Mouse (Mus musculus): ENCODE results near the gene Smpdl3b. TPM values are rescaled to one million over a fixed set of nuclear protein-coding genes. Genes with fewer than 3 reads are reported as not detected.
"Not testable (repeated sequence)": the region's sequence is repeated elsewhere in the genome, so short reads cannot be mapped to it uniquely, and the experiment has no call there.

The Smpdl3b gene
- polyA plus RNA-seq, 1 experiment from 2014 or later: 4.6 TPM

- Histone ChIP-seq H3K4me1 (ENCODE audit: control insufficient read depth, insufficient read depth, low read length) (no peaks in the 10 kb centered on the region), H3K36me3 (ENCODE audit: control insufficient read depth, insufficient read depth, low read length) (peaks cover 57% of the 10 kb centered on the region), H3K27ac (replicated peaks; ENCODE audit: low read depth, low read length) (no peak overlapping the region), H3K27me3 (ENCODE audit: control insufficient read depth, insufficient read depth, low read length) (no peaks in the 10 kb centered on the region), H3K9ac (ENCODE audit: low read length) (no peak overlapping the region), H3K4me2 (ENCODE audit: low read depth, severe bottlenecking) (no peak overlapping the region), H3K9me3 (ENCODE audit: control insufficient read depth, low read length) (no peaks in the 10 kb centered on the region), H3K4me3 (ENCODE audit: low read depth, low read length) (no peak overlapping the region)
- 85% methylated on average over 3 of the region's 3 CpGs for WGBS
- DNase-seq (ENCODE audit: low spot score) (no peak), ATAC-seq (ENCODE audit: insufficient number of reproducible peaks, low FRiP score, low TSS enrichment, low read depth) (no peak)
Measured at GRCm38 (mm10) chr4:132774905-132775304, 17.9 kb upstream of the Smpdl3b start.

DNA sequence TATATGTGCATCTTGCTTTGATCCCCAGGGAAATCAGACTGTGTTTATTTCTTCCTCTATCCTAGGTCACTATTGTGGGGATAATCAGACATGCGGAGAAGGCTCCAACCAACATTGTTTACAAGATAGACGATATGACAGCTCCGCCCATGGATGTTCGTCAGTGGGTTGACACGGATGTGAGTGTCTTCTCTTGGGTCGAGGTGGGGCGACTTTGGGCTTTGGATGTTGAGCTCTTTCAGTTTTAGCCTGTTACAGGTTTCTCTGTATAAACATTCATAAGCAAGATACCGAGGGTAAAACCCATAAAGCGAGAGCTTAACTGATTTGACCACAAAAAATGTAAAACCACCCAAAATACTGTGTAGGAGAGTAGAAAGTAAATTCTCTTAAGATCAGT is 14.7 kb upstream of the Smpdl3b start:
- H3K9ac ChIP-seq (ENCODE audit: low read length): no peak overlapping the region
- H3K4me1 ChIP-seq (ENCODE audit: control insufficient read depth, insufficient read depth, low read length): no peaks in the 10 kb centered on the region
- no peak for ATAC-seq (ENCODE audit: insufficient number of reproducible peaks, low FRiP score, low TSS enrichment, low read depth)
- H3K27ac ChIP-seq (replicated peaks; ENCODE audit: low read depth, low read length): no peak overlapping the region
- DNase-seq (ENCODE audit: low spot score): no peak
- peaks cover 36% of the 10 kb centered on the region for H3K36me3 ChIP-seq (ENCODE audit: control insufficient read depth, insufficient read depth, low read length)
- no peak overlapping the region for H3K4me2 ChIP-seq (ENCODE audit: low read depth, severe bottlenecking)
- H3K9me3 ChIP-seq (ENCODE audit: control insufficient read depth, low read length): no peaks in the 10 kb centered on the region
- 94% methylated on average over 9 of the region's 9 CpGs for WGBS
- no peak overlapping the region for H3K4me3 ChIP-seq (ENCODE audit: low read depth, low read length)
- no peaks in the 10 kb centered on the region for H3K27me3 ChIP-seq (ENCODE audit: control insufficient read depth, insufficient read depth, low read length)

DNA sequence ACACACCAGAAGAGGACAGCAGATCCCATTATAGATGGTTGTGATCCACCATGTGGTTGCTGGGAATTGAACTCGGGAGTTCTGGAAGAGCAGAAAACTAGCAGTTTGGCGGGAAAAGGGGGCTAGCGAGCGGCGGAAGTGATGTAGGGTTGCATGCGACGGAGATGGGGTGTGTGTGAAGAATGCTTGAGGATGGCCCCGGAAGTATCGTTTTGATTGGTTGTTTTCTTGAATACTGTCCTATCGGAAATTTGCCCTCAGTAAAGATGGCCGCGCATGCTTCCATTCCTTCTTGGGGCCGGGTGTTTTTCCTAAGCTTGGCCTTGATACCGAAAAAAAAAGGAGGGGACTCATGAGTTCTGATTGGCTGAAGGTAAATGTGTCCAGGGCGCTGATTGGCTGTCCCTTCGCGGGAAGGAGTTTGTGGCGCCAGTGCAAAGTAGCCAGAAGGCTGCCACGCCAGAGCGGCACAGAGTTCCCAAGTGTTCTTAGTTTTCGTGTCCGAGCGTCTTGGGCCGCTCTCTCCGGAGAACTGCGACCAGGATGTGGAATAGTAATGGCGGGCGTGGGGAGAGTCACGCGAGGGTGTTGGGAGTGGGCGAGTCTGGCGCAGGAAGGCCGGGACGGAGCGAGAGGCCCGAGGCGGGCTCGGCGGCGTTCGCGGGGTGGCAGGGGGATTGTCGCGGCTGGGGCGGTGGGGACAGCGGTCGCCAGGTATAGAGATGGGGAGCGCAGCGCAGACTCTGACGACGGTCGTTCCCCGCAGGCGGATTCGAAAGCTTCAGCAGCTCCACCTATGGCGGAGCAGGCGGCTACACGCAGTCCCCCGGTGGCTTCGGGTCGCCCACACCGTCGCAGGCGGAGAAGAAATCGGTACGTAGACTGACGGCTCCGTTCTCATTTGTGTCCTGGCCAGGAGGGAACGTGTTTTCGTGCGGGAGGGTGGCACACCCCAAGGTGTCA is 11.1 kb upstream of the Smpdl3b start, which contains the start of gene Rpa2:
TSS of gene Rpa2 (plus strand) at position 419 of the 963 bp plus-strand sequence.
- Histone ChIP-seq H3K4me2 (ENCODE audit: low read depth, severe bottlenecking) (peak within 1 kb of the TSS; percentile 57), H3K27me3 (ENCODE audit: control insufficient read depth, insufficient read depth, low read length) (no peaks in the 10 kb centered on the region), H3K27ac (replicated peaks; ENCODE audit: low read depth, low read length) (peak within 1 kb of the TSS; percentile 68; the same call in 1 of the 2 replicates), H3K9me3 (ENCODE audit: control insufficient read depth, low read length) (no peaks in the 10 kb centered on the region), H3K9ac (ENCODE audit: low read length) (peak within 1 kb of the TSS; percentile 83), H3K36me3 (ENCODE audit: control insufficient read depth, insufficient read depth, low read length) (peaks cover 7% of the 10 kb centered on the region; the same call in 1 of the 2 replicates), H3K4me3 (ENCODE audit: low read depth, low read length) (peak within 1 kb of the TSS; percentile 90), H3K4me1 (ENCODE audit: control insufficient read depth, insufficient read depth, low read length) (no peaks in the 10 kb centered on the region)
- peak; percentile 99 for DNase-seq (ENCODE audit: low spot score)
- peak; percentile 91 for ATAC-seq (ENCODE audit: insufficient number of reproducible peaks, low FRiP score, low TSS enrichment, low read depth)
- under 1% methylated on average over 66 of the region's 71 CpGs for WGBS

GRCm38 (mm10) chr4:132763125-132763524 is 6.1 kb upstream of the Smpdl3b start:
- not testable (repeated sequence) for ATAC-seq (ENCODE audit: insufficient number of reproducible peaks, low FRiP score, low TSS enrichment, low read depth); H3K4me2 ChIP-seq (ENCODE audit: low read depth, severe bottlenecking)
- whole genome bisulfite sequencing: 87% methylated on average over 3 of the region's 3 CpGs

DNA sequence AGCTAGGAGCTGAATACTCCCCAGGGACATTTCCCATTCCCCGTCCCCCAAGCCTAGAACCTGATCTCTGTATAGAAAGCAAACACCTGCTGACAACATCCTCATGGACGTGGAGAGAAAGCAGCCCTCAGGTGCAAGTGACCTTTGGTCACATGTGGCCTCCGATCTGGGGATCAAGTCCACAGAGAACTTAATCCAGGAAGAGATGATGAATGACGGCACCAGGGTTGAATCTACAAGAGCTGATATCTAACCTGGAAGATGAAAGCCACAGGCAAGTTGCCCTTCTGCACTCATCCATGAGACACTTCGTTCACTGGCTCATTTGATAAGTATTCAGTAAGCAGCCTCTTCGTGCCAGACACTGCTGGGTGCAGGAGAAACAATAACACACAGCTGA is 5.5 kb upstream of the Smpdl3b start:
- no peak overlapping the region for H3K9ac ChIP-seq (ENCODE audit: low read length)
- H3K27me3 ChIP-seq (ENCODE audit: control insufficient read depth, insufficient read depth, low read length): 0 out of 2 replicates have a peak, but pooled peaks cover under 1% of the 10 kb centered on the region
- DNase-seq (ENCODE audit: low spot score): no peak
- H3K27ac ChIP-seq (replicated peaks; ENCODE audit: low read depth, low read length): no peak overlapping the region
- H3K4me2 ChIP-seq (ENCODE audit: low read depth, severe bottlenecking): no peak overlapping the region
- no peaks in the 10 kb centered on the region for H3K4me1 ChIP-seq (ENCODE audit: control insufficient read depth, insufficient read depth, low read length)
- H3K4me3 ChIP-seq (ENCODE audit: low read depth, low read length): no peak overlapping the region
- ATAC-seq (ENCODE audit: insufficient number of reproducible peaks, low FRiP score, low TSS enrichment, low read depth): no peak
- no peaks in the 10 kb centered on the region for H3K36me3 ChIP-seq (ENCODE audit: control insufficient read depth, insufficient read depth, low read length)
- no peaks in the 10 kb centered on the region for H3K9me3 ChIP-seq (ENCODE audit: control insufficient read depth, low read length)
- 85% methylated on average over 6 of the region's 6 CpGs for WGBS

More at GRCm38 (mm10) chr4:132763125-132763524, 6.1 kb upstream of the Smpdl3b start:
- not testable (repeated sequence) for H3K4me1 ChIP-seq (ENCODE audit: control insufficient read depth, insufficient read depth, low read length); H3K27ac ChIP-seq (replicated peaks; ENCODE audit: low read depth, low read length); H3K9ac ChIP-seq (ENCODE audit: low read length); DNase-seq (ENCODE audit: low spot score); H3K4me3 ChIP-seq (ENCODE audit: low read depth, low read length); H3K27me3 ChIP-seq (ENCODE audit: control insufficient read depth, insufficient read depth, low read length); H3K9me3 ChIP-seq (ENCODE audit: control insufficient read depth, low read length); H3K36me3 ChIP-seq (ENCODE audit: control insufficient read depth, insufficient read depth, low read length)

DNA sequence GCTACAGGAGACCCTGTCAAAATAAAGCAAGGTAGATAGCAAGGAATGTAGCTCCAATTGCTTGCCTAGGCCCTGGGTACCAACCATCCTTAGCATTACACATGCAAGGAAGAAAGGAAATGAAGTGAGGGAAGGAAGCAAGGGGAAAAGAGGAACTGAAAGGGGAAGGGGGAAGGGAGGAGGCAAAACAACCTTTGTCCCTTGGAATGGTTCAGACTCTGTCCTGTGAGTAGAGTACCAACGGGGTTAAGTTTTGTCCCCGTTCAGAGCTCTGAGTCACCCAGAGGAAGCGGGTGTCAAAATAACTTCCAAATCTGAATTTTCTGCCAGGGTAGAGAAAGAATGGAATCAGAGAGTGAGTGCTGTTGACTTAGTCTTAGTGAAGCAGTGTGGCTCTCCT is 3.2 kb upstream of the Smpdl3b start:
- WGBS: 78% methylated on average over 3 of the region's 3 CpGs
- H3K9ac ChIP-seq (ENCODE audit: low read length): no peak overlapping the region
- no peaks in the 10 kb centered on the region for H3K36me3 ChIP-seq (ENCODE audit: control insufficient read depth, insufficient read depth, low read length)
- no peak overlapping the region for H3K4me3 ChIP-seq (ENCODE audit: low read depth, low read length)
- no peak overlapping the region for H3K4me2 ChIP-seq (ENCODE audit: low read depth, severe bottlenecking)
- no peak overlapping the region for H3K27ac ChIP-seq (replicated peaks; ENCODE audit: low read depth, low read length)
- no peaks in the 10 kb centered on the region for H3K9me3 ChIP-seq (ENCODE audit: control insufficient read depth, low read length)
- DNase-seq (ENCODE audit: low spot score): no peak
- H3K4me1 ChIP-seq (ENCODE audit: control insufficient read depth, insufficient read depth, low read length): no peaks in the 10 kb centered on the region
- H3K27me3 ChIP-seq (ENCODE audit: control insufficient read depth, insufficient read depth, low read length): 0 out of 2 replicates have a peak, but pooled peaks cover 2% of the 10 kb centered on the region
- ATAC-seq (ENCODE audit: insufficient number of reproducible peaks, low FRiP score, low TSS enrichment, low read depth): no peak

DNA sequence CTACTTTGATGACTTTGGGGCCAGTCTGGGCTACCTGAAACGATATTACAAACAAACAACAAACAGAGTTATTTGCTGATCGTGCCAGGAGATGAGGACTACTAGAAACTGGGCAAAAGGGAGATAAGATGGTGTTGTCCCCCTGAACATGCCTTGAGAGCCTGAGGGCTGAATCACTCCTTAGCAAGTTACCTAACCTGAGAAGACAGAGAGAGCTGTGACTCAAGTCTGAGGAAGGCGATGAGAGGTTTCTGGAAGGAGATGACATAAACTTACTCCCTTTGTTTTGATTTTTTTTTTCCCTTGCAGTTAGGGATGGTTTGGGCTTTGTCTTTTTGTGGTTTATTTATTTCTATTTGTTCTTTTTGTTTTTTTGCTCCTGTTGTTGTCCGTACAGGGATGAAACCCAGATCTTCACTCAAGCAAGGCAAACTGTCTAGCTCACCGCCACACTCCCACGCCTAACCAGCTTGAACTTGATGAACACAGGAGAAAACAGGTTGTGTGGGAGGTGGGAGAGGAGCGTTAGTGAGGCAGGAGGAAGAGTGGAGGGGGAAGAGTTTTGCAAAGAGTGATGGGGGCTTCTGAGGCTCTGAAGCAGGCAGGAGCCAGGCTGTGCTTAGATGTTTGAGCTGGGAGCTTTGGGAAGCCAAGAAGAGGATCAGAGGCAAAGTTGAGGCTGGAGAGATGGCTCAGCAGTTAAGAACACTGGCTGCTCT is 740 bp upstream of the Smpdl3b start:
- Histone ChIP-seq H3K36me3 (ENCODE audit: control insufficient read depth, insufficient read depth, low read length) (no peaks in the 10 kb centered on the region), H3K4me1 (ENCODE audit: control insufficient read depth, insufficient read depth, low read length) (no peaks in the 10 kb centered on the region), H3K4me3 (ENCODE audit: low read depth, low read length) (no peak overlapping the region), H3K9me3 (ENCODE audit: control insufficient read depth, low read length) (no peaks in the 10 kb centered on the region), H3K4me2 (ENCODE audit: low read depth, severe bottlenecking) (peak overlapping the region; percentile 70; the same call in 1 of the 2 replicates), H3K27ac (replicated peaks; ENCODE audit: low read depth, low read length) (no peak overlapping the region), H3K27me3 (ENCODE audit: control insufficient read depth, insufficient read depth, low read length) (0 out of 2 replicates have a peak, but pooled peaks cover 2% of the 10 kb centered on the region), H3K9ac (ENCODE audit: low read length) (no peak overlapping the region)
- DNase-seq (ENCODE audit: low spot score) (no peak), ATAC-seq (ENCODE audit: insufficient number of reproducible peaks, low FRiP score, low TSS enrichment, low read depth) (no peak)
- 84% methylated on average over 7 of the region's 7 CpGs for WGBS

DNA sequence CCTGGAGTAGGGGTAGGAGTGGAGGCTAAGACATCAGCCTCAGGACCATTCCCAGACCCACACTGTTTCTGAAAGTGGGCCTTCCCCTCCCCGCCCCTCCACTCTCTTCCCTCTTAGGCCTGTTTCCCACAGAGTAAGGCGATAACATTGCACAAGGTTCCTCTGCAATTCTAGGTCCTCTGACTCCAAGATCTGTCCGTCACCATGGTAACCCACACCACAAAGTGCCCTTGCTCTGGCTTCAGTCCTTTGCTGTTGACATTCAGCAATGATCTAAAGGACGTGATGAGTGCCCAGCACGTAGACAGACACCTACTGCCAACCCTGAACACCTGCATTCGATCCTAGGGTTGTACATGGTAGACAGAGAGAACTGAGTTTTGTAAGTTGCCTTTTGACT is 4.1 kb downstream of the Smpdl3b start:
- Histone ChIP-seq H3K4me2 (ENCODE audit: low read depth, severe bottlenecking) (no peak overlapping the region), H3K27me3 (ENCODE audit: control insufficient read depth, insufficient read depth, low read length) (0 out of 2 replicates have a peak, but pooled peaks cover 2% of the 10 kb centered on the region), H3K4me3 (ENCODE audit: low read depth, low read length) (no peak overlapping the region), H3K36me3 (ENCODE audit: control insufficient read depth, insufficient read depth, low read length) (no peaks in the 10 kb centered on the region), H3K9me3 (ENCODE audit: control insufficient read depth, low read length) (no peaks in the 10 kb centered on the region), H3K4me1 (ENCODE audit: control insufficient read depth, insufficient read depth, low read length) (no peaks in the 10 kb centered on the region), H3K9ac (ENCODE audit: low read length) (no peak overlapping the region), H3K27ac (replicated peaks; ENCODE audit: low read depth, low read length) (no peak overlapping the region)
- WGBS: 81% methylated on average over 6 of the region's 6 CpGs
- DNase-seq (ENCODE audit: low spot score) (no peak), ATAC-seq (ENCODE audit: insufficient number of reproducible peaks, low FRiP score, low TSS enrichment, low read depth) (no peak)

Measured in limb, embryonic 11.5 days (tissue).